Mouse (Mus musculus): ENCODE measurements around the gene Slc25a44.
A peak's percentile ranks its signal among the peaks of the same experiment; 100 is the strongest.
"Not testable (repeated sequence)": the region's sequence is repeated elsewhere in the genome, so short reads cannot be mapped to it uniquely, and the experiment has no call there.

The Slc25a44 gene

GRCm38 (mm10) chr3:88412636-88413035, 12.3 kb downstream of the Slc25a44 start:
- DNase-seq (ENCODE audit: low read depth, low spot score), result no peak

- no peak for DNase-seq (ENCODE audit: low read depth, low spot score)
Measured at GRCm38 (mm10) chr3:88411681-88412080, 13.3 kb downstream of the Slc25a44 start.

DNA sequence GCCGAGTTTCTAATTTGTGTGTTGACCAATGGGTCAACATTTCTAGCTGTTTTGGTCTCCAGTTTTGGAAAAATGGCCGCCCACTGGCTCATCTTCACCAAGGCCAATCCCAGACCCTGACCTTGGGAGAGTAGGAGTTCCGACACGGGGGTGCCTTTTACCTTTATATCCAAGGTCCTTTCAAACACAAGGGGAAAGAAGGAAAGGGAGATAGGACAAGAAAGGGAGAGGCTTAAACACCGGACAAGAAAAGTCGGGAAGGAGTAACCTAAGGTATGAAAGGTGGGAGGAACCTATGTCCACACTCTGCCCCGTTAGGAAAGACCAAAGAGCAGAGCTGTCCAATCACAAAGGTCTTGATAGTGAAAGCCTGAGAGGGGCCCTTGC, 14.3 kb downstream of the Slc25a44 start:
- no peak for DNase-seq (ENCODE audit: low read depth, low spot score)

- DNase-seq (ENCODE audit: low read depth, low spot score), result peak; percentile 76
Measured at GRCm38 (mm10) chr3:88409741-88410644, 14.9 kb downstream of the Slc25a44 start, which contains the start of gene Pmf1. Pmf1 (minus strand) TSS chr3:88410331.

- no peak for DNase-seq (ENCODE audit: low read depth, low spot score)
Measured at GRCm38 (mm10) chr3:88408953-88409352, 16.0 kb downstream of the Slc25a44 start.

DNA sequence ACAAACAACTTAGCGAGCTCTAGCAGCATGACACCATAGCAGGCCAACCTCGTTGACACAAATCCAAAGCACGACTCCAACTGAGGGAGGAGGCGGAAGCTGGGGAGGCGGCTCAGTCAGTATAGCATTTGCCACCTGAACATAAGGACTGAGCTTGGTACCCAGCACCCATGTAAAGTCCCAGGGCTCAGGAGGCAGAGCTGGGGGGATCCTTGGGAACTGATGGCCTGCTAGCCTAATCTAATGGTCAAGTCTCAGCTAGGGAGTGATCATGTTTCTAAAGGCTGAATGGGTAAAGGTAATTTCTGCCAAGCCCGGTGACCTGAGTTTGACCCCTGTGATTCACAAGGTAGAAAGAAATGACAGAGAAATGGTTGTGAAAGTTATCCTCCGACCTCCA, 17.4 kb downstream of the Slc25a44 start:
- no peak for DNase-seq (ENCODE audit: low read depth, low spot score)

- DNase-seq (ENCODE audit: low read depth, low spot score), result peak; percentile 71
Measured at GRCm38 (mm10) chr3:88407090-88407489, 17.8 kb downstream of the Slc25a44 start.

GRCm38 (mm10) chr3:88403522-88404230, 21.3 kb downstream of the Slc25a44 start:
- no peak for DNase-seq (ENCODE audit: low read depth, low spot score)

DNA sequence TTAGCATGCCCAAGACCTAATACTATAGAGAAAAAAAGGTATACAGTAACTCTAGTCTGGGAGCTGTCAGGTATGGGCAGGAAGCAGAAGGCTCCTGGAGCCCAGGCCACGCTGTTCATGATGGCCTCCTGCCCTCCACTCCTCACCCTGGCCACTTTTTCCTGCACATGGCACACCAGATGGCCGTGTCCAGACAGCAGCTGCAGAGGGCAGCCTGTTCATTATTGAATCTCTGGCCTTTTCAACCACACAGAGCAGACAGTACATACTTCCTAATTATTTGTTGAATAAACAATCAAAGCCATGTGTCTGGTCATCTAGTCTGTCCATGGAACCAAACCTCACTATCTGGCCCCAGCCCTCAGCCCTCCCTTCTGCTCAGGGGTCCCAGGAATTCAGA, 26.3 kb downstream of the Slc25a44 start:
- DNase-seq (ENCODE audit: low read depth, low spot score), result no peak

DNA sequence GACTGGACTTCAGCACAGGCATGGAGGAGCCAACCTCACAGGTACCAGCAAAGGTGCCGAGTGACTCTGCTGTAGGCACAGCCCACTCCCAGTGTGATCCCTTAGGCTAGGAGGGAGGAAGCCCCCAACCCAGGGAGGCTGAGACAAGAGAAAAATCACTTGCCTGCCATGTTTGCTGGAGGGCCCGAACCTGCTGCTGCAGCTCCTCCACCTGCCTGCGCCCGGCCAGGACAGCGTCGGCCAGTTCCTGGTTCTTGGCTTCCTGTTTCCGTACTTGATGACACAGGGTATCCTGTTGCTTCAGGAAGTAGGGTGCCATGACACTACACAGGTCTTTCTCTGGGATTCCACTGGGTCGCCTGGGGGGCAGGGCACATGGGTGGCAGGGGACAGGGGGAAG, 29.2 kb downstream of the Slc25a44 start:
- DNase-seq (ENCODE audit: low read depth, low spot score), result no peak

- DNase-seq (ENCODE audit: low read depth, low spot score), result no peak
Measured at GRCm38 (mm10) chr3:88395288-88395687, 29.7 kb downstream of the Slc25a44 start.

DNA sequence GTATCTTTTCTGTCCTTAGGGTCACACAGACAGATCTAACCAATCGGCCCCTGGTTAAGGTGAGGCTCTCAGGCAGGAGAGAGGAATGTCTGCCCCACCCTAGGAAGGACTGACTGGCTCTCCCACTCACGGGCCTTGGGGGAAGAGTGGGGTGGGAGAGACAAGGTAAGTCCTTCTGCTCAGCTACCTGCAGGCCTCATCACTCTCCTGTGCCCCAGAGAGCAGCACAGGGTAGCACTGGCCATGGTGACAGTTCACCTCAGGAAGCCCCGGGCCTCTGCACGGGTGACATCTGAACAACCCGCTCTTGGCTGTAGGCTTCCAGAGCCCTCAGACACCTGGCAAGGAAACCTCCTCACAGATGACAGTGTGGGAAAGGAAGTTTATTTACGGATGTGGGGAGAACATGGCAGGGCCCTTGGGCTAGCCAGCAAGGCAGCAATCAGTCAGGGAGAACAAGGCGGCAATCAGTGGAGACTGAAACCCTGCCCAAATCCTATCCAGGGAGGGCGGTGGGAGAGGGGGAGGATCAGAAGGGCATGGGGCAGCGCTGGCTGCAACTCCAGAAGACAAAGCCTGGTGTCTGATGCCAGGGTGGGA, 31.1 kb downstream of the Slc25a44 start:
- DNase-seq (ENCODE audit: low read depth, low spot score), result no peak

GRCm38 (mm10) chr3:88384364-88384763, 40.6 kb downstream of the Slc25a44 start, which contains the start of gene Bglap:
Bglap (minus strand) TSS chr3:88384464.
- DNase-seq (ENCODE audit: low read depth, low spot score), result no peak

DNA sequence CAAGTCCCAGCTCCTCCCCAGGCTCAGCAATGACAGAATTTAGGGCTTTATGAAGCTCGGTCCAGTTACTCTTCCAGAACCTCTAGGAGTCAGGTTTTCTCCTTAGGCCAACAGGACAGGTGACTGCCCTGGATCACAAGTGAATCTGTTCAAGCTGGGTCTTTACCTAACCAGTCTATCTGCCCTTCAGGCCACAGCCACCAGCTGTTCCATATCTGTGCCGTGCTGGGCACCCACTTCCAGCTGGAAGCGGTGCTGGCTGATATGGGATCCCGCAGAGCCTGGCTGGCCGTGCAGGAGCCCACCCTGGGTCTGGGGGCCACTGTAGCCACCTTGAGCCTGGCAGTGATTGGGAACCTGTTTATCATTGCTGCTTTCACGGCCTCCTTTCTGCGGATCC, 42.6 kb downstream of the Slc25a44 start:
- DNase-seq (ENCODE audit: low read depth, low spot score), result not testable (repeated sequence)

DNA sequence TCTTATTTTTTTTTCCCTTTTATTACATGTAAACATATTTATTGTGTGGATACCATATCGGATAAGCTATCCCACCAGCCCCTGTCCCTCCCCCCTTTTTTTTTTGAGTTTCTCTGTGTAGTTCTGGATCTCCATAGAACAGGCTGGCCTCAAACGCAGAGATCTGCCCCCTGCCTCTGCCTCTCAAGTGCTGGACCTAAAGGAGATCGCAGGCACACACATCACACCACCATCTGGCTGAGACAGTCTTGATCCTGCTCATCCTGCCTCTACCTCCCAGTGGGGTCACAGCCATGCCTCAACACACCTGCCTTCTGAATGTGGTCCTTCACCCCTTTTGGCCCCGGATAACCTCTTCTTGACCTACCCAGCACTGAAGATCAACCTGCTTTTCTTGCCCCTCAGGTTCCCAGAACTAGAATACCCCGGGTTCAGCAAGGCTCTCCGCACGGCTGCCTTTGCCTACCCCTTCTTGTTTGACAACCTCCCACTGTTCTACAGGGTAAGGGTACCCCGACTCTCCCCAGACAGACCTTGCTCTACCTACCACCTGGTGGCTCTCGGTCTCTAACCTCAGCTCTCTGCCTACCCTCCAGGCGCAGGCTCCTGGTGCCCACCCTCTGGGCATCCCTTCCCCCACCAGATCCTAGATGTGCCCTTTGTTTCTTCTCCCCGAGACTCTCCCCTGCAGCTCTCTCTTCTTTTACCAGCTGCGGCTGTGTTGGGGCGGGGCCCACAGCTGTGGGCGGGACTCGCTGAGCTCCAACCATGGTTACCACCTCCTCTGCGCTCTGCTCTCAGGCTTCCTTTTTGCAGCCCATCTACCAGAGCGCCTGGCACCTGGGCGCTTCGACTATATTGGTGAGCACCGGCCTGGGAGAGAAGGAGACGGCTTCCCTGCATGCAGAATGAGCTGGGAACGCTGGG, 43.3 kb downstream of the Slc25a44 start:
- not testable (repeated sequence) for DNase-seq (ENCODE audit: low read depth, low spot score)

- not testable (repeated sequence) for DNase-seq (ENCODE audit: low read depth, low spot score)
Measured at GRCm38 (mm10) chr3:88378599-88378998, 46.3 kb downstream of the Slc25a44 start, which contains the start of gene Bglap2. Bglap2 (minus strand) TSS chr3:88378699.

- DNase-seq (ENCODE audit: low read depth, low spot score), result not testable (repeated sequence)
Measured at GRCm38 (mm10) chr3:88376644-88377043, 48.3 kb downstream of the Slc25a44 start.

DNA sequence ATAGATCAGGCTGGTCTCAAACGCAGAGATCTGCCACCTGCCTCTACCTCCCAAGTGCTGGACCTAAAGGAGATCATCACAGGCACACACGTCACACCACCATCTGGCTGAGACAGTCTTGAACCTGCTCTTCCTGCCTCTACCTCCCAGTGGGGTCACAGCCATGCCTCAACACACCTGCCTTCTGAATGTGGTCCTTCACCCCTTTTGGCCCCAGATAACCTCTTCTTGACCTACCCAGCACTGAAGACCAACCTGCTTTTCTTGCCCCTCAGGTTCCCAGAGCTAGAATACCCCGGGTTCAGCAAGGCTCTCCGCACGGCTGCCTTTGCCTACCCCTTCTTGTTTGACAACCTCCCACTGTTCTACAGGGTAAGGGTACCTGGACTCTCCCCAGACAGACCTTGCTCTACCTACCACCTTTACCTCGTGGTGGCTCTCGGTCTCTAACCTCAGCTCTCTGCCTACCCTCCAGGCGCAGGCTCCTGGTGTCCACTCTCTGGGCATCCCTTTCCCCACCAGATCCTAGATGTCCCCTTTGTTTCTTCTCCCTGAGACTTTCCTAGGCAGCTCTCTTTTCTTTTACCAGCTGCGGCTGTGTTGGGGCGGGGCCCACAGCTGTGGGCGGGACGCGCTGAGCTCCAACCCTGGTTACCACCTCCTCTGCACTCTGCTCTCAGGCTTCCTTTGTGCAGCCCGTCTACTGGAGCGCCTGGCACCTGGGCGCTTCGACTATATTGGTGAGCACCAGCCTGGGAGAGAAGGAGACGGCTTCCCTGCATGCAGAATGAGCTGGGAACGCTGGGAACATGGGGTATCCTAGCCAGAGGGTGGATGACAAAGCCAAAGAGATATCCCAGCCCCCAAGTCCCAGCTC, 49.0 kb downstream of the Slc25a44 start:
- not testable (repeated sequence) for DNase-seq (ENCODE audit: low read depth, low spot score)

GRCm38 (mm10) chr3:88372643-88373042, 52.3 kb downstream of the Slc25a44 start, which contains the start of gene Bglap3:
Bglap3 (minus strand) TSS chr3:88372743.
- DNase-seq (ENCODE audit: low read depth, low spot score), result not testable (repeated sequence)

GRCm38 (mm10) chr3:88368511-88368910, 56.4 kb downstream of the Slc25a44 start:
- not testable (repeated sequence) for DNase-seq (ENCODE audit: low read depth, low spot score)

Measured in retina, adult 2 months (tissue).